Mouse (Mus musculus): ENCODE results near the gene Fez2. TPM values are rescaled to one million over a fixed set of nuclear protein-coding genes. Genes with fewer than 3 reads are reported as not detected.

The Fez2 gene
- polyA plus RNA-seq, 1 experiment from 2014 or later = 51.0 TPM

GRCm38 (mm10) chr17:78328287-78328686 is 89.7 kb downstream of the Fez2 start:
- Histone ChIP-seq H3K36me3 (ENCODE audit: control insufficient read depth, insufficient read depth, low read length) (no peaks in the 10 kb centered on the region), H3K9ac (replicated peaks; ENCODE audit: low read length) (no peak overlapping the region), H3K27ac (replicated peaks; ENCODE audit: low read depth, low read length) (no peak overlapping the region), H3K27me3 (ENCODE audit: control insufficient read depth, insufficient read depth, low read length) (no peaks in the 10 kb centered on the region), H3K4me2 (ENCODE audit: low read length) (no peak overlapping the region), H3K4me3 (replicated peaks; ENCODE audit: low read depth, low read length) (no peak overlapping the region), H3K4me1 (ENCODE audit: control insufficient read depth, insufficient read depth, low read length) (no peaks in the 10 kb centered on the region), H3K9me3 (ENCODE audit: control insufficient read depth, low read length) (no peaks in the 10 kb centered on the region)
- DNase-seq (no peak), ATAC-seq (ENCODE audit: low FRiP score, low TSS enrichment) (no peak)
- 80% methylated on average over 3 of the region's 3 CpGs for WGBS

DNA sequence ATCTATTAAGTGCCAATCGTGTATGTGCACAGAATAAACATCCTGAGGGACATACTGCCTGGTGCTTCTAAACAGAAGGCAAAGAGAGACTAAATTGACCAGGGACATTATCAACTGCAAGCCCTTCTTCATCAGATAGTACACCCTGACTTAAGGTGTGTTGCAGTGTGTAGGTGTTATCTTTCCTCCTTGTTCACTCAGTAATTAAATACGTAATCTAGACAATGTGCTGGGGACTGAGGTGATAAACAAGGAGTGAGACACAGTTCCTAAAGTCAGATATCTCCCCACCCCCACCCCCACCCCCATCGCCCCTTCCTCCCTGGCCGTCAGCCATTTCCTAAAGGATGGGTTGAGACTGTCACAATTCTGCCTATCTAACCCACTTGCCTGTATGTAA is 90.8 kb downstream of the Fez2 start:
- Histone ChIP-seq H3K36me3 (ENCODE audit: control insufficient read depth, insufficient read depth, low read length) (no peaks in the 10 kb centered on the region), H3K9ac (replicated peaks; ENCODE audit: low read length) (no peak overlapping the region), H3K27ac (replicated peaks; ENCODE audit: low read depth, low read length) (no peak overlapping the region), H3K4me1 (ENCODE audit: control insufficient read depth, insufficient read depth, low read length) (no peaks in the 10 kb centered on the region), H3K4me2 (ENCODE audit: low read length) (no peak overlapping the region), H3K4me3 (replicated peaks; ENCODE audit: low read depth, low read length) (no peak overlapping the region), H3K9me3 (ENCODE audit: control insufficient read depth, low read length) (no peaks in the 10 kb centered on the region), H3K27me3 (ENCODE audit: control insufficient read depth, insufficient read depth, low read length) (no peaks in the 10 kb centered on the region)
- WGBS = 89% methylated on average over 4 of the region's 4 CpGs
- DNase-seq (no peak), ATAC-seq (ENCODE audit: low FRiP score, low TSS enrichment) (no peak)

DNA sequence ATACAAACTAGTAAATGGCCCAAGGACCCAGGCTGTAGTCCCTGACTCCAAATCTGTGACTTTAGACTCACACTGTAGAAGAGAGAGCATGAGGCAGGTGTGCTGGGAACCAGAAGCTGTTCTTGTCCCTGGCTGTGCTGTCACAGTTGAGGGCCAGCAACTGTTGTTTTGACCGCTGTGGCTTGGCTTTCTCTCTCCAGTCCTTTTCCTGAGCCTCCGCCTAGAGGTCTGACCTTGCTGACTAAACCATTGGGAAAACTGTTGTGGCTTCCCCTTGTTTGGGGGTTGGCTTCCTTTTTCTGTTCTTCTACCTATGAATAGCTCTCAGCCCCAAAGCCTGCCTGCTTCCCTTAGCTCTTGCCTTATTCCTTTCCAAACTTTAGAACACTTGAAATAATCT is 91.6 kb downstream of the Fez2 start:
- no peak for ATAC-seq (ENCODE audit: low FRiP score, low TSS enrichment)
- no peak for DNase-seq
- Histone ChIP-seq H3K4me3 (replicated peaks; ENCODE audit: low read depth, low read length) (no peak overlapping the region), H3K4me2 (ENCODE audit: low read length) (no peak overlapping the region), H3K4me1 (ENCODE audit: control insufficient read depth, insufficient read depth, low read length) (no peaks in the 10 kb centered on the region), H3K9ac (replicated peaks; ENCODE audit: low read length) (no peak overlapping the region), H3K36me3 (ENCODE audit: control insufficient read depth, insufficient read depth, low read length) (no peaks in the 10 kb centered on the region), H3K27ac (replicated peaks; ENCODE audit: low read depth, low read length) (no peak overlapping the region), H3K27me3 (ENCODE audit: control insufficient read depth, insufficient read depth, low read length) (no peaks in the 10 kb centered on the region), H3K9me3 (ENCODE audit: control insufficient read depth, low read length) (no peaks in the 10 kb centered on the region)
- WGBS = 88% methylated on average over 2 of the region's 2 CpGs

GRCm38 (mm10) chr17:78325761-78326332 is 92.1 kb downstream of the Fez2 start:
- no peak for ATAC-seq (ENCODE audit: low FRiP score, low TSS enrichment)
- no peak for DNase-seq
- no peak overlapping the region for H3K9ac ChIP-seq (replicated peaks; ENCODE audit: low read length)
- no peak overlapping the region for H3K4me2 ChIP-seq (ENCODE audit: low read length)
- 53% methylated on average over 7 of the region's 7 CpGs for WGBS
- no peak overlapping the region for H3K4me3 ChIP-seq (replicated peaks; ENCODE audit: low read depth, low read length)
- H3K36me3 ChIP-seq (ENCODE audit: control insufficient read depth, insufficient read depth, low read length) = no peaks in the 10 kb centered on the region
- no peaks in the 10 kb centered on the region for H3K9me3 ChIP-seq (ENCODE audit: control insufficient read depth, low read length)
- no peaks in the 10 kb centered on the region for H3K27me3 ChIP-seq (ENCODE audit: control insufficient read depth, insufficient read depth, low read length)
- no peak overlapping the region for H3K27ac ChIP-seq (replicated peaks; ENCODE audit: low read depth, low read length)
- H3K4me1 ChIP-seq (ENCODE audit: control insufficient read depth, insufficient read depth, low read length) = no peaks in the 10 kb centered on the region

DNA sequence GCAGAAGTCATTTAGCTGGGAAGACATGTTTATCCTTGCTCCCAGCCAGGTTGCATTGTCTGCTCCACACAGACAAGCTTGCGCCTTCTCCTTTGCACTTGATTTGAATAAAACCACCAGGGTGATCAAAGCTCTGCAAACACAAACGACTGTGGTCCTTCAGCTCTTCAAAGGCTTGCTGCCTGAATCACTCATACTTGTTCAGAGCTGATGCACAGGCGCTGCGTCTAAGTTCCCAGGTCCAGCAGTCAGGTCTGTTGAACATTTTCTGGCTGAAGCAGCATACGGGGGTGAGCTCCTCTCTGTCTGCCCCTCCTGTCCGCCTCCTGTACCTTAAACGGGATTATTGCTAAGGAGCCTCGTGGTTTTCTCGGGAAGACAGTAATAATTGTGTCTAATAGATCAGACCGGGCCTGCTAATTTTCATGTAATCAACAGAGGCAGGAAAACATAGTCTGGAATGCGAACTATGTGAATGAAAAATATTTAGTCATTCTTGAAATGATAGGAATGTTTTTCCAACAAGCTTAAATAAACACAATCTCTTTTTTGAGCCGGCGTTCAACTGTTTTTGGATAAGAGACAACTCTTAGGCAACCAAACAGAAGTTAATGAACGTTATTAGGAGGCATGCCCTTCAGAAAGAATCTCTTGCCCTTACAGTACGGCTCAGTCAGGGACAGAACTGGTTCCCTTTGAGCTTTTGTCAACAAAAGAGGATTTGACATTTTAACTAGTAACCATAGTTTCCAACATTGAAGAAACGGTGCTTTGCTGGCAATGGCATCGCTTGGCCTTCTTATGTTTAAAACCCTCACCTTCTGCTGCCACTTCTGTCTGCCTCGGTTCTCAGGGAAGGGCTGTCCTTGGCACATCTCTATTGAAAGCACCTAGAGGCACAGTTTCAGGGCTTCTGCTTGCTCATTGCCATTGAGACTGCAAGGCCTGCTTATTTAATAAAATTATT is 95.3 kb downstream of the Fez2 start:
- peak; percentile 46 for DNase-seq
- no peak overlapping the region for H3K27ac ChIP-seq (replicated peaks; ENCODE audit: low read depth, low read length)
- 46% methylated on average over 18 of the region's 18 CpGs for WGBS
- no peaks in the 10 kb centered on the region for H3K36me3 ChIP-seq (ENCODE audit: control insufficient read depth, insufficient read depth, low read length)
- no peak overlapping the region for H3K4me2 ChIP-seq (ENCODE audit: low read length)
- no peak for ATAC-seq (ENCODE audit: low FRiP score, low TSS enrichment)
- no peaks in the 10 kb centered on the region for H3K9me3 ChIP-seq (ENCODE audit: control insufficient read depth, low read length)
- no peaks in the 10 kb centered on the region for H3K4me1 ChIP-seq (ENCODE audit: control insufficient read depth, insufficient read depth, low read length)
- H3K27me3 ChIP-seq (ENCODE audit: control insufficient read depth, insufficient read depth, low read length) = no peaks in the 10 kb centered on the region
- no peak overlapping the region for H3K9ac ChIP-seq (replicated peaks; ENCODE audit: low read length)
- H3K4me3 ChIP-seq (replicated peaks; ENCODE audit: low read depth, low read length) = no peak overlapping the region

DNA sequence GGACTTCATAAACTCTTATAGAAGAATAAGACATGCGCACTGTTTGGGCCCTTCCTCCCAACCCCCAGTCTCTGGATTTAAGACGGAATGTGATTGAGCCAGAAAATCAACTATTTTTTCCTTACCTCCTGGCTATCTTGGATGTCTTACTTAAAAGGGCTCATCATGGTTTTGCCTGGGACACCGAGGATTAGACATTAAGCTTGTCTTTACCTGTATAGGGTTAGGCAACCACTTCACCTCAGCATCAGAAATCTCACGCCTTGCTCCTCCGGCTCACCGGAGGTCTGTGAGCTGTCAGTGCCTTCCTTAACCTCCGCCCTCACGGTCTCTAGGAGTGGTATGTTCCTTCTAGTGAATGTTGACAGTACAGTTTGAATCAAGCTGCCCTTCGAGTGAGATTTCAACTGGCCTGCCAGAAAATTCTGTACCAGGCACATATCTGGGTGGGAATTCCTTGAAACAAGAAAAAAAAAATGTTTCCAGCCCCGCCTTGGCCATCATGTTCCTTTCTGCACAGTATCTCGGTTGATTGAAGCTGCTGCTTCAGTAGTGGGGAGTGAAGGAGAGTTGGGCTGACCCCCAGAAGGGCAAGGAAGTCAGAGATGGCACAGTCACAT is 96.6 kb downstream of the Fez2 start:
- H3K4me1 ChIP-seq (ENCODE audit: control insufficient read depth, insufficient read depth, low read length) = no peaks in the 10 kb centered on the region
- H3K9me3 ChIP-seq (ENCODE audit: control insufficient read depth, low read length) = no peaks in the 10 kb centered on the region
- WGBS = 90% methylated on average over 11 of the region's 11 CpGs
- H3K27me3 ChIP-seq (ENCODE audit: control insufficient read depth, insufficient read depth, low read length) = no peaks in the 10 kb centered on the region
- DNase-seq (no peak), ATAC-seq (ENCODE audit: low FRiP score, low TSS enrichment) (no peak)
- no peak overlapping the region for H3K27ac ChIP-seq (replicated peaks; ENCODE audit: low read depth, low read length)
- no peak overlapping the region for H3K4me3 ChIP-seq (replicated peaks; ENCODE audit: low read depth, low read length)
- no peak overlapping the region for H3K9ac ChIP-seq (replicated peaks; ENCODE audit: low read length)
- H3K36me3 ChIP-seq (ENCODE audit: control insufficient read depth, insufficient read depth, low read length) = peaks cover under 1% of the 10 kb centered on the region; the same call in 1 of the 2 replicates
- H3K4me2 ChIP-seq (ENCODE audit: low read length) = no peak overlapping the region

Other genes with a start within 250 kb of the Fez2 start
- gene Crim1, start 217.9 kb downstream of the Fez2 start, polyA plus RNA-seq (2014; fragmentation: Nextera tagmentation; extraction: Ambion mirVana) = 11.9 and 13.6 TPM in 2 replicates
- 4.2 and 6.4 TPM in 2 replicates for gene Vit, start 89.9 kb upstream of the Fez2 start, polyA plus RNA-seq (2014; fragmentation: Nextera tagmentation; extraction: Ambion mirVana)